Mouse (Mus musculus) liver, embryonic 15.5 days (tissue): ENCODE measurements around the gene Gm10392. TPM values are rescaled to one million over a fixed set of nuclear protein-coding genes. Genes with fewer than 3 reads are reported as not detected.
A peak's percentile ranks its signal among the peaks of the same experiment; 100 is the strongest.

Experiments used
- ATAC-seq: fragments of 200-750 bp; cut with Nextera tagmentation; 2 replicates; pipeline ENCODE4 v1.8.0; 2017; ENCODE audit warnings: moderate number of reproducible peaks, mild to moderate bottlenecking, moderate library complexity; ENCODE audit not compliant: insufficient read depth
- H3K27ac ChIP-seq: fragments of 300-500 bp; sonication (generic); replicated peaks from 2 replicates; pipeline ENCODE4 v1.5.1; 2015; ENCODE audit warnings: mild to moderate bottlenecking, inconsistent platforms
- H3K27me3 ChIP-seq: fragments of 300-500 bp; sonication (generic); 2 replicates; pipeline ENCODE4 v1.6.1; 2015; ENCODE audit warnings: mild to moderate bottlenecking, inconsistent platforms
- H3K36me3 ChIP-seq: fragments of 300-500 bp; sonication (generic); replicated peaks from 2 replicates; pipeline ENCODE4 v1.6.1; 2015; ENCODE audit warnings: moderate library complexity, mild to moderate bottlenecking, inconsistent platforms
- H3K4me1 ChIP-seq: fragments of 300-500 bp; sonication (generic); replicated peaks from 2 replicates; pipeline ENCODE4 v1.6.1; 2015; ENCODE audit warnings: inconsistent platforms
- H3K4me2 ChIP-seq: fragments of 300-500 bp; sonication (generic); 2 replicates; pipeline ENCODE4 v1.6.1; 2015; ENCODE audit warnings: moderate library complexity, mild to moderate bottlenecking, inconsistent platforms
- H3K4me3 ChIP-seq: fragments of 300-500 bp; sonication (generic); replicated peaks from 2 replicates; pipeline ENCODE4 v1.5.1; 2015; ENCODE audit warnings: mild to moderate bottlenecking, inconsistent platforms
- H3K9ac ChIP-seq: fragments of 300-500 bp; sonication (generic); 2 replicates; pipeline ENCODE4 v1.6.1; 2015; ENCODE audit warnings: moderate library complexity, mild to moderate bottlenecking, inconsistent platforms
- H3K9me3 ChIP-seq: fragments of 300-500 bp; sonication (generic); replicated peaks from 2 replicates; pipeline ENCODE4 v1.6.1; 2016; ENCODE audit warnings: inconsistent platforms
- WGBS: fragments of 180-500 bp; shearing (Covaris S2); methylation state at CpG from one replicate; pipeline ENCODE4 v1.1.7; 2015; ENCODE audit warnings: mixed read lengths; ENCODE audit not compliant: insufficient replicate concordance; 5-methylcytosine and 5-hydroxymethylcytosine counted together
- polyA plus RNA-seq: library from polyadenylated mRNA; unstranded; fragments of >200 nt; fragmentation: Nextera tagmentation; extraction: Ambion mirVana; gene quantifications from 2 replicates; pipeline ENCODE4 v1.2.1, GENCODE M21; 2015

Gene Gm10392
- polyA plus RNA-seq, 1 experiment from 2014 or later: 0.07 TPM

DNA sequence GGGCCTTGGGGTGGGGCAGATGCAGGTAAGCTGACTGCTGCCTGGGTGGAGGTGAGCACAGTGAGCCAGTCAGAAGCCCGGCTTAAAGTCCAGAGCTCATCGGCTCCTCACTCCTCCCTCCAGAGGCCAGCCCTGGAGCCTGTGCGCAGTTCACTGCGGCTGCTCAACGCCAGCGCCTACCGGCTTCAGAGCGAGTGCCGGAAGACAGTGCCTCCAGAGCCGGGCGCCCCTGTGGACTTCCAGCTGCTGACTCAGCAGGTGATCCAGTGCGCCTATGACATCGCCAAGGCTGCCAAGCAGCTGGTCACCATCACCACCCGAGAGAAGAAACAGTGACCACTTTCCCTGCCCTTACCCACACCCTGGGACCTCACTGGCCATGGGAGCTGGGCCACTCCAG, 12.7 kb downstream of the Gm10392 start:
- Histone ChIP-seq H3K9me3 (no peaks in the 10 kb centered on the region), H3K4me2 (no peak overlapping the region), H3K36me3 (peaks cover 44% of the 10 kb centered on the region), H3K27ac (no peak overlapping the region), H3K4me1 (peaks cover 11% of the 10 kb centered on the region), H3K4me3 (no peak overlapping the region), H3K27me3 (peaks cover 4% of the 10 kb centered on the region; the same call in 1 of the 2 replicates), H3K9ac (no peak overlapping the region)
- no peak for ATAC-seq
- 86% methylated on average over 14 of the region's 14 CpGs for WGBS

DNA sequence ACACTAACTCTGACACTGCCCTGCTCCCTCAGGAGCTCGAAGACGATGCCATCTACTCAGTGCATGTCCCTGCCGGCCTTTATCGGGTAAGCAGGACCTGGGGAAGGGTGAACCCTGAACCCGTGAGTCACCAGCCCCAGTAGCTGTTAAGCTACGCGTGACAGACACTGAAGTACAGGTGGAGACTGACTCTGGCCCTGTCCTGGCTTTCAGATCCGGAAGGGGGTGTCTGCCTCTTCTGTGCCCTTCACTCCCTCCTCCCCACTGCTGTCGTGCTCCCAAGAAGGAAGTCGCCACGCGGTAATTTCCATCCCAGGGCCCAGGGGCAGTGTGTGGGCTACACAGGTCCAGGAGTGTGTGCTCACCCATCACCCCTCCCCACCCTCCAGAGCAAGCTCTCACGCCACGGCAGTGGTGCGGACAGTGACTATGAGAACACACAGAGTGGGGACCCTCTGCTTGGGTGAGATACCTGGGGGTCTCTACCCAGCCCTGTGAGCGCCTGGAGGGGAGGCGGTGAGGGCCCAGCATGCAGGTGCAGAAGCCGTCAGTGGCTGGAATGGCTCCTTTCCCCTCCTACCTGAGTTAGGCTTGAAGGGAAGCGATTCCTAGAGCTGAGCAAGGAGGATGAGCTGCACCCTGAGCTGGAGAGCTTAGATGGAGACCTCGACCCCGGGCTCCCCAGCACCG, 13.6 kb downstream of the Gm10392 start:
- H3K36me3 ChIP-seq: peaks cover 51% of the 10 kb centered on the region
- H3K9ac ChIP-seq: no peak overlapping the region
- H3K4me3 ChIP-seq: no peak overlapping the region
- no peak for ATAC-seq
- no peaks in the 10 kb centered on the region for H3K9me3 ChIP-seq
- H3K27ac ChIP-seq: no peak overlapping the region
- H3K4me1 ChIP-seq: peaks cover 11% of the 10 kb centered on the region
- no peak overlapping the region for H3K4me2 ChIP-seq
- H3K27me3 ChIP-seq: peaks cover 4% of the 10 kb centered on the region; the same call in 1 of the 2 replicates
- WGBS: 81% methylated on average over 22 of the region's 22 CpGs

DNA sequence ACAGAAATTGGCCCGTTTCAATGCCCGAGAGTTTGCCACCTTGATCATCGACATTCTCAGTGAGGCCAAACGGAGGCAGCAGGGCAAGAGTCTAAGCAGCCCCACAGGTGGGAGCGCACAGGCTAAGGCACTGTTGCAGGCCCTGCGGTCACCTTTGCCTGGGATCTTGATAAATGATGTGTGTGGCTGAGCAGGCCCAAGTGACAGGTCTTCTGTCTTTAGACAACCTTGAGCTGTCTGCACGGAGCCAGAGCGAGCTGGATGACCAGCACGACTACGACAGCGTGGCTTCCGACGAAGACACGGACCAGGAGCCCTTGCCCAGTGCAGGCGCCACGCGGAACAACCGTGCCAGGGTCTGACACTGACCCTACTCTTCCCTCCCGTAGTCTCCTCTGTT, 14.6 kb downstream of the Gm10392 start:
- H3K27ac ChIP-seq: no peak overlapping the region
- ATAC-seq: no peak
- no peak overlapping the region for H3K9ac ChIP-seq
- peaks cover 11% of the 10 kb centered on the region for H3K4me1 ChIP-seq
- H3K27me3 ChIP-seq: 0 out of 2 replicates have a peak, but pooled peaks cover 4% of the 10 kb centered on the region
- H3K36me3 ChIP-seq: peaks cover 61% of the 10 kb centered on the region
- H3K4me3 ChIP-seq: no peak overlapping the region
- 83% methylated on average over 19 of the region's 19 CpGs for whole genome bisulfite sequencing
- H3K4me2 ChIP-seq: no peak overlapping the region
- no peaks in the 10 kb centered on the region for H3K9me3 ChIP-seq

DNA sequence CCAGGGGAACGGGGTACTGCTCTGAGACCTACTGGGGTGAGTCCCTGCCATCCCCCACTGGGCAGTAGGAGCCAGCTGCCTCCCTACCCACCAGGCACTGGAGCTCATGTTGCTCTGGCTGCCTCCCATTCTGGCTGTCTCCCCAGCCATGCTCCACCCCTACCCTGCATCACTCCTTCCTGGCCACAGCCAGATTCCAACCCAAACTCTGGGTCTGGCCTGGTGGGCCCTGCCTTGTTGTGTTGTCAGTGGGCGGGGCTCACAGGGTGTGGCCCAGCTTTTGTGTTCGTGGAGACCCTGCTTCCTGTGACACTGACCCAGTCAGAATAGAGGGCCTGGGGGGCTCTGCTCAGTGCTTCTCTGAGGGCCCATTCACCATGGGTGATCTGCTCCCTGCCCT, 15.5 kb downstream of the Gm10392 start:
- Histone ChIP-seq H3K9me3 (no peaks in the 10 kb centered on the region), H3K4me3 (no peak overlapping the region), H3K27me3 (no peaks in the 10 kb centered on the region), H3K4me2 (no peak overlapping the region), H3K27ac (no peak overlapping the region), H3K36me3 (peaks cover 63% of the 10 kb centered on the region), H3K9ac (no peak overlapping the region), H3K4me1 (peaks cover 9% of the 10 kb centered on the region)
- ATAC-seq: no peak
- WGBS: 43% methylated on average over 3 of the region's 3 CpGs

DNA sequence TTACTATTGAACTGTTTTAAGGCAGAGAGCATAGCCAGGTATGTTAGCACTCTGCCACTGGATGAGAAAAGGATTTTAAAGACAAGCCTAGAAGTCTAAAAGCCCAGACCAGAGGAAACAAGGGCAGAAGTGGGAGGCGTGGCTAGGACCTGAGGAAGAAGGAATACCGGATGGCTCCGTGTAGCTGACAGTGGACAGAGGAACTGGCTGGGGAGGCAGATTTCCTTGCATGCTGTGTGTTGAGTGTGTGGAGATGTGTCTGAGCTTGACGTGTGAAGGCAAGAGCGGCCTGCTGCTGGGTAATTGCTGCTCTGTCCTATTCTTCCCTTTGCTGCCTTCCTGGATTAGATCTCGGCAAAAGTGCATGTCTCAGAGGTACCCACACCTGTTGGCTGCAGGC, 16.5 kb downstream of the Gm10392 start:
- Histone ChIP-seq H3K27me3 (no peaks in the 10 kb centered on the region), H3K27ac (no peak overlapping the region), H3K4me2 (no peak overlapping the region), H3K9ac (no peak overlapping the region), H3K9me3 (no peaks in the 10 kb centered on the region), H3K4me3 (no peak overlapping the region), H3K4me1 (peaks cover 8% of the 10 kb centered on the region), H3K36me3 (peaks cover 63% of the 10 kb centered on the region)
- WGBS: 66% methylated on average over 6 of the region's 6 CpGs
- ATAC-seq: no peak

DNA sequence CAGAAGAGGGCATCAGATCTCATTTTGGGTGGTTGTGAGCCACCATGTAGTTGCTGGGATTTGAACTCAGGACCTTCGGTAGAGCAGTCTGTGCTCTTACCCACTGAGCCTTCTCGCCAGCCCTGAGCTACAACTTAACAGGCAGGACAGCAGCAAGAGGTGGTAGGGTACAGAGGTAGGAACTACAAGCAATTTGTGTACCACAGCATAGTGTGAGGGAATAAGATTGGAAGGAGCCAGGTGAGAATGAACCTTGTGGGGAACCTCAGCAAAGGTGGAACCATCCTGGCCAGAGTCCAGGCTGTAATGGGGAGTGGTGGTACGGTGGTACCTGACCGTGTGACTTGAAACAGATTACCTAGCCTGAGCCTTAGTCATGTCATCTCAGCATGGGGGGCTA, 17.0 kb downstream of the Gm10392 start:
- H3K27ac ChIP-seq: no peak overlapping the region
- H3K27me3 ChIP-seq: no peaks in the 10 kb centered on the region
- peaks cover 13% of the 10 kb centered on the region for H3K4me1 ChIP-seq
- peaks cover 61% of the 10 kb centered on the region for H3K36me3 ChIP-seq
- ATAC-seq: no peak
- no peak overlapping the region for H3K4me2 ChIP-seq
- 79% methylated on average over 4 of the region's 4 CpGs for WGBS
- H3K4me3 ChIP-seq: no peak overlapping the region
- H3K9ac ChIP-seq: no peak overlapping the region
- no peaks in the 10 kb centered on the region for H3K9me3 ChIP-seq

DNA sequence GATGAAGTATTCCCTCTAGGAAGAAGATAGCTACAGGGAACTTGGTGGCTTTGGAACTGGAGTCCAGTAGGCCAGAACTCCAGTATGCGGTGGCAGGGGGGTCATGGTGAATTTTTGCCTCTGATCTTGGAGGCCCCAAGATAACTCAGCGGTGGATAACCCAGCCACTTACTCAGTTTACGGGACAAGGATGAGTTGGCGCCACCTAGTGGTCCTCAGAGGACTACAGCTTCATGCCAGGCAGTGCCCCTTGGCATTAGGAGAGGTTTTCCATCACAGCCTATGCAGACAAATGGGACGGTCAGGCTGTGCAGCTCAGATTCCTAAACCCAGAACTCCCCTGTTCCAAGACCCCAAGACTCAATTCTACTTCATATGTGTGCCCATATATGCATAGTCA, 17.6 kb downstream of the Gm10392 start:
- no peak for ATAC-seq
- peaks cover 56% of the 10 kb centered on the region for H3K36me3 ChIP-seq
- H3K4me3 ChIP-seq: no peak overlapping the region
- WGBS: 17% methylated on average over 5 of the region's 5 CpGs
- peaks cover 16% of the 10 kb centered on the region for H3K4me1 ChIP-seq
- no peaks in the 10 kb centered on the region for H3K9me3 ChIP-seq
- no peak overlapping the region for H3K9ac ChIP-seq
- H3K27ac ChIP-seq: no peak overlapping the region
- H3K27me3 ChIP-seq: no peaks in the 10 kb centered on the region
- H3K4me2 ChIP-seq: no peak overlapping the region

DNA sequence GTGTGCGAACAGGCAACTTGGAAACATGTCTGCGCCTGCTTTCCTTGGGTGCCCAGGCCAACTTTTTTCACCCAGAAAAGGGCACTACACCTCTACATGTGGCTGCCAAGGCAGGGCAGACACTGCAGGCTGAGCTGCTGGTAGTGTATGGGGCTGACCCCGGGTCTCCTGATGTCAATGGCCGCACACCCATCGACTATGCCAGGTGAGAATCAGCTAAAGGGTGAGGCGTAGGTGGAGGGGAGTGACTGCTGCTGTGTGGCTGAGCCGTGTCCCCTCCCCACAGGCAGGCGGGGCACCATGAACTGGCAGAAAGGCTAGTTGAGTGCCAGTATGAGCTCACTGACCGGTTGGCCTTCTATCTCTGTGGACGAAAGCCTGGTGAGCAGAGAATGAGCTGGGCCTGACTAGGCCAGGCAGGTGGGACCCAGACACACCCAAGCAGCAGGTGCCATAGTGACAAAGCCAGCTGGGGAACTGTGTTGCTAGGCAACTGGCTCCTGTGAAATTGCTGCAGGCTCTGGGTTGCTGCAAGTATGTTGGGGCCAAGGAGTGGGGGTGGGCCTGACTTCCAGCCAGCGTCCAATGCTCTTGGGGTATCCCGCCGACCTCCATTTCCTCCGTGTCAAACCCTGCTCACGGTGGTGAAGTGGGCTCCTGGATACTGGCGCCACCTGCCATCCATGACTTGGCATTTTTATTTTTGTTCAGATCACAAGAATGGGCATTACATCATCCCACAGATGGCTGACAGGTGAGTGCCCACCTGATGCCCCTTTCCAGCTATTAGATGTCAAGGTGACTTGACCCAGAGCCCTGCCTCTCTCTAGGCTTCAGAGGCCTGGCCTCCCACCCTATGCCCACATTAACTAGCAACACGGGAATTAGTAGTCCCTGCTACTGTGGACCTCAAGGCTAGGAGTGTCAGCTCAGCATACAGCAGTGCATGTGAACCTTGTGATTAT, 18.4 kb downstream of the Gm10392 start:
- no peak overlapping the region for H3K27ac ChIP-seq
- H3K4me1 ChIP-seq: peaks cover 24% of the 10 kb centered on the region
- H3K36me3 ChIP-seq: peaks cover 49% of the 10 kb centered on the region
- H3K27me3 ChIP-seq: no peaks in the 10 kb centered on the region
- ATAC-seq: no peak
- 80% methylated on average over 17 of the region's 17 CpGs for WGBS
- no peak overlapping the region for H3K4me3 ChIP-seq
- no peak overlapping the region for H3K4me2 ChIP-seq
- H3K9me3 ChIP-seq: no peaks in the 10 kb centered on the region
- H3K9ac ChIP-seq: no peak overlapping the region

DNA sequence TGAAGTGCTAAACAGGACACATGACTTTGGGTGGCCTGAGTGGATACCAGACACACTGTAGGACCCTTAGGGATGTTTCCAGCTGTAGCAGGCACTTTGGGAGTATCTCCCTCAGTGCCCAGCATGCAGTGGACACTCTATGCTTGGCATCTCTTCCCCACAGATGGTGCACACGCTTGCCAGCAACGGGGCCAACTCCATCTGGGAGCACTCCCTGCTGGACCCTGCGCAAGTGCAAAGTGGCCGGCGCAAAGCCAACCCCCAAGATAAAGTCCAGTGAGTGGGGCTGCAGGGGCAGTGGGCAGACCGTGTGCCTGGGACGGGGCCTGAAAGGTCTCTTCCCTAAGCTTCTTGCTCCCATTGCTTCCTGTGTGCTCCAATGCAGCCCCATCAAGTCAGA, 19.6 kb downstream of the Gm10392 start:
- H3K9ac ChIP-seq: no peak overlapping the region
- no peak for ATAC-seq
- 84% methylated on average over 7 of the region's 7 CpGs for WGBS
- no peak overlapping the region for H3K4me3 ChIP-seq
- H3K27ac ChIP-seq: no peak overlapping the region
- H3K36me3 ChIP-seq: peaks cover 36% of the 10 kb centered on the region
- H3K27me3 ChIP-seq: no peaks in the 10 kb centered on the region
- H3K9me3 ChIP-seq: no peaks in the 10 kb centered on the region
- H3K4me2 ChIP-seq: no peak overlapping the region
- H3K4me1 ChIP-seq: peaks cover 37% of the 10 kb centered on the region

DNA sequence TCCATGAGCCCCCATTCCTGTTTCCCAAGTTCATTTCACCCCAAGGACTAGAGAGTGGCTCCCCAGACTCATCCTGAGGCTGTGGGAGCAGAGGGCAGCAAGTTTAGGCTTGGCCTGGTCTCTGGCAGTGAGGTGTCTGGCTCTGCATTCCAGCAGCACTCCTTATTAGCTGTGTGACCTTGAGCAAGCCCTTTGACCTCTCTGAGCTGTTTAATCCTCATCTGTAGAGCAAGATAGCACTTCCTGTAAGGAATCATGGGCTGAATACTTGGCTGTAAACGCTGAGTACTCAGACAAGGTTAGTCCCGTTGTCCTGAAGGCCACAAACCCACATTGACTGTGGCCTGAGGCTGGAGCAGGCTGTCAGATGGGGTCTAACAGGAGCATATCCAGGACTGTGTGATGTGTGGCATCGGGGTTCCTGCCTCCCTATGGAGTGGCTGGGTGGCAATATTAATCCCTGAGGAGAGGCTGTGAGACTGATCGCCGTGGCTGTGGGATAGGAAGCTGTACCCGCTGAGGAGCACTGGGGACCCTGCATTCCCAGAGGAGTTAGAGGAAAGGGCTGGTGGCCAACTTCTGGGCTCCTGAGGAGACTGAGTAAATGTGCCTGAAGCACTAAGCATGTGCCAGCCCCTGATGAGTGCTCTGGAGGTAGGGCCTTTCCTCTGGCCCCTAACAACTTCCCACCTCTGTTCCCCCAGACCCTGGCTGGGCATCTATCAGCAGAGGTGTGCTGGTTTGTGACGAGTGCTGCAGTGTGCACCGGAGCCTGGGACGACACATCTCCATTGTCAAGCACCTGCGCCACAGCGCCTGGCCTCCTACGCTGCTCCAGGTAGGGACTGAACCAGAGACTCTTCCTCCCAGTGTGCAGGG, 20.5 kb downstream of the Gm10392 start:
- no peak overlapping the region for H3K4me2 ChIP-seq
- 0 out of 2 replicates have a peak, but pooled peaks cover 3% of the 10 kb centered on the region for H3K27me3 ChIP-seq
- peaks cover 45% of the 10 kb centered on the region for H3K4me1 ChIP-seq
- no peaks in the 10 kb centered on the region for H3K9me3 ChIP-seq
- no peak overlapping the region for H3K4me3 ChIP-seq
- peaks cover 28% of the 10 kb centered on the region for H3K36me3 ChIP-seq
- H3K9ac ChIP-seq: no peak overlapping the region
- H3K27ac ChIP-seq: peak overlapping the region; percentile 41; the same call in 1 of the 2 replicates
- WGBS: 80% methylated on average over 12 of the region's 12 CpGs
- no peak for ATAC-seq
